Mouse (Mus musculus) kidney, embryonic 14.5 days (tissue): ENCODE results near the gene Clic4. TPM values are rescaled to one million over a fixed set of nuclear protein-coding genes. Genes with fewer than 3 reads are reported as not detected.
A peak's percentile ranks its signal among the peaks of the same experiment; 100 is the strongest.
"Not testable (repeated sequence)": the region's sequence is repeated elsewhere in the genome, so short reads cannot be mapped to it uniquely, and the experiment has no call there.

Experiments
- ATAC-seq: fragments of 200-750 bp; cut with Nextera tagmentation; 2 replicates; pipeline ENCODE4 v1.8.0; 2017; ENCODE audit warnings: moderate number of reproducible peaks, mild to moderate bottlenecking, moderate TSS enrichment, moderate library complexity; ENCODE audit not compliant: low FRiP score, low TSS enrichment
- H3K27ac ChIP-seq: fragments of 300-500 bp; sonication (generic); 2 replicates; pipeline ENCODE4 v1.5.1; 2014; ENCODE audit warnings: low read depth, mild to moderate bottlenecking, low read length, moderate library complexity, mixed read lengths
- H3K27me3 ChIP-seq: fragments of 300-500 bp; sonication (generic); 2 replicates; pipeline ENCODE4 v1.6.1; 2014; ENCODE audit warnings: mild to moderate bottlenecking, low read length; ENCODE audit not compliant: control insufficient read depth, insufficient read depth
- H3K36me3 ChIP-seq: fragments of 300-500 bp; sonication (generic); 2 replicates; pipeline ENCODE4 v1.6.1; 2014; ENCODE audit warnings: low read length, mixed read lengths; ENCODE audit not compliant: control insufficient read depth, insufficient read depth
- H3K4me1 ChIP-seq: fragments of 300-500 bp; sonication (generic); 2 replicates; pipeline ENCODE4 v1.6.1; 2014; ENCODE audit warnings: low read length, mixed read lengths; ENCODE audit not compliant: control insufficient read depth, insufficient read depth
- H3K4me2 ChIP-seq: fragments of 300-500 bp; sonication (generic); replicated peaks from 2 replicates; pipeline ENCODE4 v1.6.1; 2014; ENCODE audit warnings: low read depth, mild to moderate bottlenecking, low read length
- H3K4me3 ChIP-seq: fragments of 300-500 bp; sonication (generic); 2 replicates; pipeline ENCODE4 v1.5.1; 2014; ENCODE audit warnings: mild to moderate bottlenecking, low read length
- H3K9ac ChIP-seq: fragments of 300-500 bp; sonication (generic); 2 replicates; pipeline ENCODE4 v1.6.1; 2014; ENCODE audit warnings: low read depth, mild to moderate bottlenecking, low read length, moderate library complexity
- H3K9me3 ChIP-seq: fragments of 300-500 bp; sonication (generic); 2 replicates; pipeline ENCODE4 v1.6.1; 2016; ENCODE audit warnings: low read length; ENCODE audit not compliant: control insufficient read depth
- WGBS: fragments of 180-500 bp; shearing (Covaris S2); extraction: QIAGEN DNeasy Blood & Tissue Kit; methylation state at CpG from one replicate; pipeline ENCODE4 v1.1.7; 2014; 5-methylcytosine and 5-hydroxymethylcytosine counted together
- polyA plus RNA-seq: library from polyadenylated mRNA; unstranded; fragments of >200 nt; fragmentation: Nextera tagmentation; extraction: Ambion mirVana; gene quantifications from 2 replicates; pipeline ENCODE4 v1.2.1, GENCODE M21; 2014

Clic4 gene
- polyA plus RNA-seq, 1 experiment from 2014 or later = 132 TPM

DNA sequence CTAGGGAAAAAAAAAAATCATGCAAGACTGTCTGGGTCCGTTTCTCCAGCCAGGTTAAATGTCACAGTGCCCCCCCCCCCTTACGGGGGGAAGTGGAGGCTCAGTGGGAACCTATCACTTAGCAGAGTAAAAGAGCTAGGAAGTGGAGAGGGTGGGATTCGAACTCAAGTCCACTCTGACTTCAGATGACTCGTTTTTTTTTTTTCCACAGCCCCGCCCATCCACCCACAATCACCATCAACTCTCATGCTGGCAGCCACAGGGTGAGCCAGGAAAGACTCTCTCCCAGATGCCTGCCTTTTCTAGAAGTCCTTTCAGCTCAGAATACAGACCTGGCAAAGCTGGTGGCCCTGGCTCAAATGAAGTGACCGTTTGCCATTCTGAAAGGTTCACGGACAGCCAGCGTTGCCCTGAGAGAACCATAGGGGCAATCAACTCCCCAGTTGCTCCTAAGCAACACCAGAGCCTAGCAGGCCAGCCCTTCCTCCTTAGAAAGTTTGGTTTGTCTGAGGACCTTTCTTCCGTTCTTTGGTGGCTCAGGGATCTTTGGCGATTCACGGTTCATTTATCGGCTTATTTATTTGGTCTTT, 13.5 kb upstream of the Clic4 start:
- ATAC-seq = no peak
- H3K27me3 ChIP-seq = no peaks in the 10 kb centered on the region
- 0 out of 2 replicates have a peak overlapping the region, but pooled peaks have one; percentile 31 for H3K9ac ChIP-seq
- no peaks in the 10 kb centered on the region for H3K9me3 ChIP-seq
- no peaks in the 10 kb centered on the region for H3K36me3 ChIP-seq
- peak overlapping the region; percentile 43; the same call in 1 of the 2 replicates for H3K27ac ChIP-seq
- H3K4me3 ChIP-seq = no peak overlapping the region
- WGBS = 48% methylated on average over 12 of the region's 12 CpGs
- peaks cover 17% of the 10 kb centered on the region for H3K4me1 ChIP-seq
- no peak overlapping the region; the same call in 1 of the 2 replicates for H3K4me2 ChIP-seq

DNA sequence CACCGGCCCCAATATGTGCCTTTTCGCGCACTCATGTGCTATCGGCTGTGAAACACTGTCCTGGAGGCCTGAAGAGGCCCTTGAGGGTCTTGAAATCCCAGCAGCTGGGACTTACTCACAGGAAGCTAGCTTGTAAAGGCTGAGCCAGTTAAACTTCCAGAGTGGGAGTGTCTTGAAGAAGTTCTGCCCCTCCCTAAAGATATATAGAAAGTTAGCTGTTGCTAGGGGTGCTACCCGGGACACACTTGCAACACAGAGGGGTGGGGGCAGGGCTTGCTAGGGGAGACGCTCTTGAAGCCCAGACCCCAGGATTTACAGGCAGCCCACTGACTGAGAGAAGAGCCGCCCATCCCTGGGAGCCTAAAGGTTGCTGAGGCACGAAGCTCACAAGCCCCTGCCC, 12.8 kb upstream of the Clic4 start:
- 47% methylated on average over 8 of the region's 8 CpGs for WGBS
- H3K9me3 ChIP-seq = no peaks in the 10 kb centered on the region
- no peaks in the 10 kb centered on the region for H3K27me3 ChIP-seq
- peaks cover 17% of the 10 kb centered on the region for H3K4me1 ChIP-seq
- H3K27ac ChIP-seq = no peak overlapping the region
- H3K9ac ChIP-seq = no peak overlapping the region
- H3K4me2 ChIP-seq = no peak overlapping the region
- no peaks in the 10 kb centered on the region for H3K36me3 ChIP-seq
- H3K4me3 ChIP-seq = no peak overlapping the region
- ATAC-seq = 0 out of 2 replicates have a peak, but pooled peaks have one; percentile 20

DNA sequence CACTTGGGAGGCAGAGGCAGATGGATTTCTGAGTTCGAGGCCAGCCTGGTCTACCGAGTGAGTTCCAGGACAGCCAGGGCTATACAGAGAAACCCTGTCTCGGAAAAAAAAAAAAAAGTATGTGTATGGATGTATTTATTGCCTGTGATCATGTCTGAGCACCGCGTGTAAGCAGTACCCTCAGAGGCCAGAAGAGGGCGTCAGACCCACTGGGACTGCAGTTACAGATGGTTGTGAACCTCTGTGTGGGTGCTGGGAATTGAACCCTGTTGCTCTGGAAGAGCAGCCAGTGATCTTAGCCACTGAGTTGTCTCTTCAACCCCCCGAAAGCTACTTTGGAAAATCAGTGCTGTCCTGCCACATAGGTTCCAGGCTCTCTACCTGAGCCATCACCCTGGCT, 11.3 kb upstream of the Clic4 start:
- H3K27ac ChIP-seq = no peak overlapping the region
- H3K9ac ChIP-seq = no peak overlapping the region
- H3K36me3 ChIP-seq = no peaks in the 10 kb centered on the region
- H3K4me1 ChIP-seq = peaks cover 17% of the 10 kb centered on the region
- no peak overlapping the region for H3K4me2 ChIP-seq
- no peaks in the 10 kb centered on the region for H3K9me3 ChIP-seq
- H3K4me3 ChIP-seq = no peak overlapping the region
- no peaks in the 10 kb centered on the region for H3K27me3 ChIP-seq
- ATAC-seq = no peak
- WGBS = 87% methylated on average over 7 of the region's 7 CpGs

DNA sequence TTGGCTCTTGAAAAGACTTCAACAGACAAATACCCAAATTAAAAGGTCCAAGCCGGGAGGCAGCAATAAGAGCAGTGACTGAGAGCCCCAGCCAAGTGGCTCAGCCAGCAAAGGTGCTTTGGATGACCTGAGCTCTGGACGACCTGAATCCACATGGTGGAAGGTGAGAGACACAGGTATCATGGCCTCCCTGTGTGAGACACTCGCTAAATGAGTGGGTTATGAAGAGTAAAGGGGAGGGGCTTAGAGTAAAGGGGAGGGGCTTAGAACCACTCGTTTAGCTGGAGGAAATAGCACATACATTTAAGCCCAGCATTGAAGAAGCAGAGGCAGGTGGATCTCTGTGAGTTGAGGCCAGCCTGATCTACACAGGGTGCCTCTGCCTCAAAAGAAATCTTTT, 10.8 kb upstream of the Clic4 start:
- Histone ChIP-seq H3K4me2 (no peak overlapping the region), H3K27me3 (no peaks in the 10 kb centered on the region), H3K4me1 (peaks cover 17% of the 10 kb centered on the region), H3K9me3 (no peaks in the 10 kb centered on the region), H3K36me3 (no peaks in the 10 kb centered on the region), H3K4me3 (no peak overlapping the region), H3K9ac (no peak overlapping the region), H3K27ac (no peak overlapping the region)
- WGBS = 83% methylated on average over 4 of the region's 4 CpGs
- ATAC-seq = no peak

DNA sequence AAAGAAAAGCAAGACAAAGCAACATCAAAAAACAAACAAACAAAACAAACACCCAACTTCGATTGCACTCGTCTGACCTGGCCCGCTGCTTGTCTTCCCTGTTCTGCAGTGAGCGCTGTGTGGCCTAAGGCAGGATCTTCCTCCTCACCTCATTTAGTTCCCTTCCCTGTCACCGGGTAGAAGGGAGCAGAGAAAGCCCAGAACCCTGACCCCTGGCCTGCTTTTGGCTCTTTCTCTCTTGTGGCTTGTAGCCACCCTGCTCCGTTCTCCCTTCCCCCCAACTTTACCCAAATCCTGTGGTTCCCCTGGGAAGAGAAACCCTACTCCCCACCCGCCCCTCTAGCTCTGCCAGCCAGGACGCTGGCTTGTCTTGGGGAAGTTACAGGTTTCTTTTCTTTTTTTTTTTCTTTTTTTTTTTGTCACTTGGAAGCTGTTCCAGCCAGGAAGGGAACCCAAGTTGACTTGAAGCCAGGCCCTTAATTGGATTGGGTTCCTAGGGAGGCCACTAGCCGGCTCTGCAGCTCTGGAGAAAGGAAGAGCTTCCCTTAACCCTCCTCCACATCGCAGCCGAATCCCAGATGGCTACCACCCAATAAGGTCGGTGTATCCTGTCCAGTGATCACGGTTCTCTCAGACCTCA, 10.2 kb upstream of the Clic4 start:
- WGBS = 55% methylated on average over 13 of the region's 13 CpGs
- no peaks in the 10 kb centered on the region for H3K9me3 ChIP-seq

DNA sequence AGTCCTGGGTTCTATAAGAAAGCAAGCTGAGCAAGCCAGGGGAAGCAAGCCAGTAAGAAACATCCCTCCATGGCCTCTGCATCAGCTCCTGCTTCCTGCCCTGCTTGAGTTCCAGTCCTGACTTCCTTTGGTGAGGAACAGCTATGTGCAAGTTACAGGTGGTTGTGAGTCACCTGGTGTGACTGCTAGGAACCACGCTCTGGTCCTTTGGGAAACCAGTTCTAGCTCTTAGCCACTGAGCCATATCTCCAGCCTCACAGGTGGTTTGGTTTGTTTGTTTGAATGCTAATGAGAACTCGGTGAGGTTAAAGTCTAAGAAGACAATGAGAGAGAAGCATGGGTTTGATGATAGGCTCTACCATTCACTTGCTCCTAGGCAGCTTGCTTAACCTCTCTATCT, 7.4 kb upstream of the Clic4 start:
- H3K4me2 ChIP-seq, H3K36me3 ChIP-seq, H3K27ac ChIP-seq, ATAC-seq, H3K4me3 ChIP-seq, H3K27me3 ChIP-seq, H3K9me3 ChIP-seq, H3K4me1 ChIP-seq, H3K9ac ChIP-seq: not testable (repeated sequence)
- WGBS = 69% methylated on average over 2 of the region's 2 CpGs

More for the DNA sequence above, 10.2 kb upstream of the Clic4 start:
- H3K36me3 ChIP-seq = no peaks in the 10 kb centered on the region
- H3K4me1 ChIP-seq = peaks cover 17% of the 10 kb centered on the region
- no peak overlapping the region for H3K4me3 ChIP-seq
- H3K4me2 ChIP-seq = no peak overlapping the region
- no peak overlapping the region for H3K9ac ChIP-seq
- H3K27me3 ChIP-seq = no peaks in the 10 kb centered on the region
- H3K27ac ChIP-seq = no peak overlapping the region
- no peak for ATAC-seq

DNA sequence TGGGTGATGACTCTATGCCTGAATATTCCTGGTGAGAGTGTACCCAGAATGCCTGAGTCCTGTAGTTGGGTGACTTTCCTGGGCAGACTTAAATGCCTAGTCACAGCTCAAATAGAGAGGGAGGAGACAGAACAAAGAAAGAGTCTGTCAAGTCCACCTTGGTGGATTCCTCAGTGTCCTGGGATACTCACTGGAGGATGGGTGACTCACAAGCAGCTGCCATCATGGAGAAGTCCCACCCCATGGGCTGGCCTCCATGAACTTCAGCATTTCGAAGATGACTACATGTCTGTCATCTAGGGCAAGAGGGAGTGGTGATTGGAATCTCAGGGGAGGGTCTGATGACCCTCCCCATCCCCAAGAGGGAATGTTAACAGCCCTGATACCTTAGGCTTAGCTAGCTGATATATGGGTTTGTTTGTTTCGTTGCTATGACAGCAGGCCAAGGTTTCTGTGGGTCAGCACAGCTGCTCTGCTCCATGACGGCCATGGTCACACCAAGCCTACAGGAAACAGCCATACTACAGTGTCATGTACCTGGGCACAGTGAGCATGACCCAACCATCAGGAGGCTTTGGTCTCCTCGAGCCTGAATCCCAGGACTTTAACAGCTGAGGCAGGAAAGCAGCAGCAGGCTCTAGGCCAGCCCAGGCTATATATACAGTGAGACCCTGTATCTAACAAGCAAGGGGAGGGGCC, 4.2 kb upstream of the Clic4 start:
- no peaks in the 10 kb centered on the region for H3K9me3 ChIP-seq
- no peak overlapping the region for H3K9ac ChIP-seq
- H3K4me3 ChIP-seq = no peak overlapping the region
- ATAC-seq = no peak
- H3K4me1 ChIP-seq = peaks cover 9% of the 10 kb centered on the region
- H3K4me2 ChIP-seq = no peak overlapping the region
- no peaks in the 10 kb centered on the region for H3K36me3 ChIP-seq
- no peak overlapping the region for H3K27ac ChIP-seq
- WGBS = 33% methylated on average over 4 of the region's 4 CpGs
- no peaks in the 10 kb centered on the region for H3K27me3 ChIP-seq

DNA sequence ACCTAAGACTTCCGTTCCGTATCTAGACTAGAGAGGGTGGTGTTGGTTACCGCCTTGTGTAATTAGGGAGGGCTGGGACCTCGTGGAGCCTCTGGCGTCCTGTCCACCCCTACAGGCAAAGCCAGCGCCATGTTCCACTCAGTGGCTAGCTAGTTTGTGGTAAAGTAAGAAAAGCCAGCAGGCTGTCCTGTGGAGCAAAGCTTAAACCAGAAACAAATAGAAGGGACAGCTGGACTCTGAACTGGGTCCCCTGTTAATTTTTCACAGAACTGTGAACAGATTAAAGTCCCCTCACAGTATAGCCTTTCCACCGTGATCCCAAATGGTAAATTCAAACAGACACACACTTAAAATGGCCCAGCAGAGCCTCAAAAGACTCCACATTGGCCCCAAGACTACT, 2.1 kb upstream of the Clic4 start:
- Histone ChIP-seq H3K27me3 (no peaks in the 10 kb centered on the region), H3K36me3 (no peaks in the 10 kb centered on the region), H3K9ac (no peak overlapping the region), H3K9me3 (no peaks in the 10 kb centered on the region), H3K4me1 (peaks cover 20% of the 10 kb centered on the region), H3K27ac (peak overlapping the region; percentile 47; the same call in 1 of the 2 replicates), H3K4me2 (no peak overlapping the region), H3K4me3 (no peak overlapping the region)
- ATAC-seq = no peak
- WGBS = 58% methylated on average over 7 of the region's 7 CpGs

DNA sequence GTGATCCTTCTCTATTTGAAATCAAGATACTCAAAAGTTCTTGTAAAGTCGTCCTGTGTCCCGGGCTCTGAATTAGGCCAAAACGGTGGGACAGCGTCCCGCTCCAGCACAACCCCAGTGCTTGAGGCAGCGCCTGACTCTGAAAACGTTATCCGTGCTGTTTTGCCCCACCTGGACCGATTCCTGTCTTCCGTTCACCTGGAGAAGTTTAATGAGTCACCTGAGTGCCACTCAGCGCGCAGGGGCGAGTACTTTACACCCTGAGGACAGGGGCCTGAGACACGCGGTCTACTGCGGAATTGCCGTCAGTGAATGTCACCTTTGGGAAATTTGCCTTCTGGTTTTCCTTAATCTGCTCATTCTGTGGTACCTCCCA, 681 bp upstream of the Clic4 start:
- Histone ChIP-seq H3K36me3 (no peaks in the 10 kb centered on the region), H3K4me3 (peak overlapping the region; percentile 91), H3K9me3 (no peaks in the 10 kb centered on the region), H3K4me1 (peaks cover 33% of the 10 kb centered on the region), H3K27ac (peak overlapping the region; percentile 26; the same call in 1 of the 2 replicates), H3K27me3 (no peaks in the 10 kb centered on the region), H3K9ac (peak overlapping the region; percentile 51), H3K4me2 (peak overlapping the region; percentile 68)
- ATAC-seq = no peak
- WGBS = 3% methylated on average over 17 of the region's 17 CpGs
